Mouse (Mus musculus): ENCODE results near the gene Sergef. TPM values are rescaled to one million over a fixed set of nuclear protein-coding genes. Genes with fewer than 3 reads are reported as not detected.
A peak's percentile ranks its signal among the peaks of the same experiment; 100 is the strongest.

The Sergef gene
- total RNA-seq, 2 experiments from 2014 or later: 3.9 to 4.6 TPM

GRCm38 (mm10) chr7:46501458-46501857 lies 138.1 kb downstream of the Sergef start:
- no peak for DNase-seq

DNA sequence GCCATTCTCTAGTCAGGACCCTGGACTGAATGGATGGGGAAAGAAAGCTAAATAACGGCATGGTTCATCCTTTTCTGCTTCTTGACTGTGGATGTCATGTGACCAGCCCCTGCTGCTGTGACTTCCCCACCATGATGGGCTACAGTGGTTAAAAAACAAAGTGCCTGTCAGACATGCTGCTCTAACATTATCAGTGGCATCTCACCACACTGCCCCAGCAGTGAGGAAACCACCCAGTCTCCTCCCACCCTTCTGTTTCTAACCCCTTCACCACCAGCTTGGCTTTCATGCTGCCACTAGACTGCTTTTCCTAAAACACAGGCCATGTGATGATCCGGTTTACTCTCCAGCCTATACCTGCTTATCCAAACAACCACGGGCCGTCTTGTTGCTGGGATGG lies 140.0 kb downstream of the Sergef start:
- DNase-seq: no peak

- DNase-seq: no peak
Observed at GRCm38 (mm10) chr7:46492134-46492678, 147.4 kb downstream of the Sergef start.

- DNase-seq: no peak
Observed at GRCm38 (mm10) chr7:46487354-46487753, 152.3 kb downstream of the Sergef start.

GRCm38 (mm10) chr7:46486761-46487160 lies 152.8 kb downstream of the Sergef start:
- DNase-seq: no peak

DNA sequence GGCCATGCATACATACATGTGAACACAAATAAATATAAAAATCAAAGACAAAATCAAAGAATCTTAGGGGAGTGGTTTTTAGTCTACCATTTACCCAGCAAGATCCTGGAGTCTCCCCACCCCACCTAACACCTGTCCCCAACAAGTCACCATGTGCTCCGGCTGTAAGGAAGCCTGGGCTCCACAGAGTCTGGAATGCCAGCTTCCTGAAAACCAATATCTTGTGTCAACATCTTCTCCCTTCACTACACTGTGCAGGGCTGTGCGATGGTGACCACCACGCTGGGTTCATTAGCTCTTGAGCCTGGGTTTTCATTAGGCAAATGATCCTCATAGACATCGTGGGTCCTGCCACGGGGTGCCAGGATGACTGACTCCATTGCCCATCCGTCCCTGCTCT lies 155.4 kb downstream of the Sergef start:
- no peak for DNase-seq

DNA sequence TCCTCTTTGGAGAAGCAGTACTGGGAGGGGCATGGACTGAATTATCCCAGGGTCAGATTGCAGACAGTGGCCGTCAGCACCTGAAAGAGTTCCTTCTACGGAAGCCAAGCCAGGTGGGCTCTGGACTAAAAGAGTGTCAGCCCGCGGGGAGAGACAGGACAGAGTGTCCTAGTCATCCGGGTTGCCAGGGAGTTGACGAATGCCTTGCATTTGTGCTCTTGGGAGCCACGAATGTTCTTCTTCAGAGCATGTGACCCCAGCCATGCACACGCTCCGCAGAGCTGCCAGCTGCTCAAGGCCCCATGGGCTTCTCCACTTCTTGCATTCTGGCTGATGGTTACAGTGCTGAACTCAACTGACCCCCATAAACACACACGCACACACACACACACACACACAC lies 156.6 kb downstream of the Sergef start:
- DNase-seq: peak; percentile 46

DNA sequence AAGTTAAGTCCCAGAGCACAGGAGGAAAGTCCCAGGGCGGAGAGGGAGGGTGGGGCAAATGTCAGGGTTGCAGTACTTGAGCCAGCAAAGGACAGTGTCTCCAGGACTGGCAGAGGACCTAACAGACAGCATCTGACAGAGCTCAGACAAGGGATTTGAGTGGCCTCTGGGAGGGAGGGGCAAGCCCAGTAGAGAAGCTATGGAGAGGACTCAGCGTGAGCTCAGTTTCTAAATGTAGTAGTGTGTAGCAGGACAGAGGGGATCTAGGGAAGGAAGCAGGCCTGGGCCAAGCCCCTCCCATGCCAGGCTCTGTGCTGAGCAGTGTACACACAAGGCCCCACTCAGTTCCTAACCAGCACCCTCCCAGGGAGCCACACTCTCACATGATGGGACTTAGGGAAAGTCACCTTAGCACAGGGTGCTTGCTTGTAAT lies 157.5 kb downstream of the Sergef start:
- DNase-seq: peak; percentile 72

DNA sequence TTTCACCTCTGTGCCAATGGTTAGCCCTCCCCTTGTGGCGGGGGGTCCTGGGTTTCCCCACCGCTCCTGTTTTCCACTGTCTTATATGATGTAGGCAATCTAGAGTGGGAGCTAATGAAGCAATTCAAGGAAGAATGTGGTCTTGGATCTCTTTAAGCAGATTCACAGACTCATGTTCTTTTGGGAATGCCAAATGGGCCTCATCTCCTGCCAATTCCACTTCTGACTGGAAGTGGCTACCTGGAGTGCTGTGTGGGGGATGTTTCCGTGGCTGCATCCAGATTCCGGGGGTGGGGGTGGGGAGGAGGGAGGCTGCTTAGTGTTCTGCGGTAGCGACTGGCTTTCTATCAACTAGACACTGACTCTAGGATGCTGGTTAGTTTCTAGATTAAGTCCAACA lies 159.8 kb downstream of the Sergef start:
- no peak for DNase-seq

GRCm38 (mm10) chr7:46477456-46477855 lies 162.2 kb downstream of the Sergef start:
- no peak for DNase-seq

DNA sequence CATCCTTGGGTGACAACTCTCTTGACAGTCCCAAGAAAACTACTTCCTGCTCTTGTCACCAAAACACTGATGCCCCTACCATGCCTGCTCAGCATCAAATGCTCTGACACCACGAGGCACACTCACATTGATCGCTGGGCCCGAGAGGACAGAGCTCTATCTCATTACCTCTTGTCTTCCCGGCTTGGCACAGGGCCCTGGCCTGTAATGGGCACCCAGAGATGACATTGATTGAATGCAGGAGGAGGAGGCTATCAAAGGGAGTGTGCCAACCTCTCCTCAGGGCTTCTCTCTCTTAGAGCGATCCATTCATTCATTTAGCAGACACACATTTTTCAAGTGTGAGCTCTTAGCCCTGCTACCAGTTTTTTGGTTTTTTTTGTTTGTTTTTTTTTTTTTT lies 164.1 kb downstream of the Sergef start:
- DNase-seq: no peak

- DNase-seq: no peak
Observed at GRCm38 (mm10) chr7:46473141-46473540, 166.5 kb downstream of the Sergef start.

DNA sequence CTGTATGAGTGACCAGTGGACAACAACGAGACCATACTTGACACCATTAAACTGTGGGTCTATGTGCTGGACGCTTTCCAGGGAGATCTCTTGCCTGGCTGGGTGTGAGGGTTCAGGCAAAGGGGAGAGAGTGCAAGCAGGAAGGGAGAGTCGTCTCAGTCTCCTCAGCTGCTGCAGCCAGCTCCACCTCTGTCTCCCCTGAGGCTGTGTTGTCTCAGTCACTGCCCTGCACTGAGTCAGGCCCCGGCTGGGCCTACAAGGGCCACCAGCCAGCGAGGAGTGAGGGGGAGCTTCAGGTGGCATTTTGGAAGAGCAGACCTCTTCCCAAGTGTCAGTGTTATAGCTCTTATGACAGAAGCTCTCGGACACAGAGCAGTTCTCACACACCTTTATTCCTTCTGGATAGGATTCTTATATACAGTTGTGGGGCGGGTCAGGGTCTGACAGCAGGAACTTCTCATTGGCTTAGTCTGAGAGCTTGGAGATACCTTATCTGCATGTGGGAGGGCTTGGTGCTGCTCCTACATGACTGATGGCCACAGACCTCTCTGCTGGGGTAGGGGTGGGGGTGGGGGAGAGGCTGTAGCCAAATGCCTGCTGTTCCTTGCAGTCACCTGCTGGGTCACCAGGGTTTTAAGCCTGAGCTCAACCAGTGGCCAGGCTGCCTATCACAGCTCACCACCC lies 168.4 kb downstream of the Sergef start:
- no peak for DNase-seq

DNA sequence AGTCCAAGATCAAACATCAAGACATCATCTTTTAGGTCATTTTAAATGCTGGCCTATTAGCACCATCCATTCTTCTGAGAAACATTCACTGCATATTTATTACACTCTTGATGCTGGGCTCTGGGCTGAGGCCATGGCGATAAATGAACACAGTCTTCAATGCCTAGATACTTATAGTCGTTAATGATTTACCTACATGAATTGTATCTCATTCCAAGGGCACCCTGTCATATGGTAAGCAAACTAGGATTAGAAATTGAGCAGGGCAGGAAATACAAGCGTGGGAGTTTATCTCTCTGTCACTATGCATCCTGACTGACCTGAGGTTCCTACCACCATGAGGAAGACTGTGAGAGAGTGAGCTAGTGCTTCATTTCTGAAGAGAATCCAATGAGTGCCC lies 170.1 kb downstream of the Sergef start:
- no peak for DNase-seq

- DNase-seq: no peak
Observed at GRCm38 (mm10) chr7:46466422-46466981, 173.1 kb downstream of the Sergef start.

DNA sequence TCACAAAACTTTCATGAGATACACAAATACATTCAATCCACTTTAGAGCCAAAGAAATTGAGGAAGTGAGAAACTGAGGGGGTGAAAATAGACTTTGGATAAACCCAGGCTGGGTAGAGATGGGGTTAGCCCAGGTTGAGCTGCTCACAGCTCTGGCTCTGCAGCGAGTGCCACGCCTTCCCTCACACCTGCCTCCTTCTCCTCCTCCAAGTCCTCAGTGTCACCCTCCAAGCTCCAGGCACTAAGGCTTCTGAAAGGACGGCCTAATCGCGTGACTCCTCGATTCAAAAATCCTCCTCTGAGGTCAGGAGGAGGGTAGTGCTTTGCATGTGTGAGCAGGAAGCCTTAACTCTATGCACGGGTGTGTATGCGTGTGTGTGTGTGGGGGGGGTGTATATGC lies 176.5 kb downstream of the Sergef start:
- DNase-seq: no peak

DNA sequence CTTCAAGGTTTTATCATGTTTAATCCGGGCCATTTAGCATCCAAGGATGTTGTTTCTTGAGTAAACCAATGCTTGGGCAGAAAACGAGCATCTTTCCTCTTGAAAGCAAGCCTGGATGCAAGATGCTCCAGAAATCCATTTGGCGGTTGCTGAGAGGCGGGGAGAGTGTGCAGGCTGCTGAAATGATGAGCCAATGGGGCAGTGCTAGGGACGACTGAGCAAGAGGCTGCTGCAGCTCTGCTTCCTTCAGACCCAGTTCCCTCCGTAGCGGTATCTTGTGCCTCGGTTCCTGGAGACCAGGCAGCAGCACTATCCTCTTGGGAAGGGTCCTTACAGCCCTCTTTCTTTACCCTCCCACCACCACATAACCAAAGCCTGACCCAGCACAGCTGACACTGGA lies 177.3 kb downstream of the Sergef start:
- no peak for DNase-seq

GRCm38 (mm10) chr7:46459605-46460245 lies 179.9 kb downstream of the Sergef start:
- no peak for DNase-seq

GRCm38 (mm10) chr7:46459200-46459599 lies 180.4 kb downstream of the Sergef start:
- DNase-seq: no peak

GRCm38 (mm10) chr7:46457889-46458288 lies 181.7 kb downstream of the Sergef start:
- DNase-seq: no peak

GRCm38 (mm10) chr7:46453930-46454679 lies 185.5 kb downstream of the Sergef start:
- DNase-seq: no peak

DNA sequence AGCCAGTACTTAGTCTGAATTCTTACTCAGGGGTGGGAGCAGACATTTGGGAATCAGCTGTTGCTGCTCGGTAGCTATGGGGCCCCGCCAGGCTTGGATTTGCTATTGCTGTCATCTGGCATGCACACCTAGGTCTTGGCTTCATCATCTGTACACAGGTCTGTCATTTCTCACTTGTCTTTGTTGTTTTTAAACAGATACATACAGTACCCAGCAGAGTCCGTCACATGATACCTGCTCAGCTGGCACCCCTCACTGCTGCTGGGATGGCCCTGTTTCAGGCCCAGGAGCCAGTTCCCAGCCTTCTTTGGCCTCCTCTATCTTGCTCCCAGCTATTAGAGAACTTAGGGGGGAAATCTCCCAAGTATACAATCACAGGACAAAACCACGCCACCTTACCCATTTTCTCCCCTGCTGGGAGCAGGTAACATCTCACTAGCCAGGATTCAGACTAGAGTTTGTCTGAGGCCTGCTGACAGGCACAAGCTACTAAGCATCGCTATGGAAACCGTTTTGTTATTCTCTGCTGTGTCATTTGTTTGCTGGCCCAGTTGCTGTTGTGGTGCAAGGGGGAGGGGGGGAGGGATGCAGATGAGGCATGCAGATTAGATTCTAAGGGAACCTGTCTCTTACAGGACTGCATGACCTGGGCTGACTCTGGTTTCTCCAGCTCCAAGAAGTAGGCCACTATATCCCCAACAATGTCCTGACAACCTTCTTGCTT lies 190.5 kb downstream of the Sergef start:
- DNase-seq: peak; percentile 38

All from gastrocnemius, postnatal 25 days (tissue).